Mouse (Mus musculus) cortical plate, adult 2 months (tissue): ENCODE results near the gene Efemp2.

Experiments used
- CTCF ChIP-seq: fragments of 200-500 bp; IDR thresholded peaks from 2 replicates; pipeline ENCODE4 v1.5.1; 2011; ENCODE audit warnings: mild to moderate bottlenecking, control low read depth, low read length; ENCODE audit not compliant: insufficient read depth; ENCODE audit errors: extremely low read depth
- POLR2A ChIP-seq: fragments of 200-500 bp; IDR thresholded peaks from 2 replicates; pipeline ENCODE4 v1.6.1; 2011; ENCODE audit warnings: mild to moderate bottlenecking, low read length, control low read depth; ENCODE audit not compliant: insufficient read depth; ENCODE audit errors: extremely low read depth

GRCm38 (mm10) chr19:5529325-5530137 is 55.8 kb downstream of the Efemp2 start:
- TF ChIP-seq CTCF (peak; percentile 86), POLR2A (no peak)
